Mouse (Mus musculus) gastrocnemius, postnatal 4 days (tissue): ENCODE measurements around the gene Rasgef1b. TPM values are rescaled to one million over a fixed set of nuclear protein-coding genes. Genes with fewer than 3 reads are reported as not detected.

ENCODE experiments used
- DNase-seq, 2 experiments: peaks; one replicate each; pipeline ENCODE4 v3.0.0; 2021 to 2022; ENCODE audit warnings: low spot score in 2 of 2, mixed read lengths in 2 of 2
- total RNA-seq, 2 experiments: library from RNA; stranded (reverse); gene quantifications; 2 replicates each; pipeline ENCODE4 v1.2.3; 2021

The Rasgef1b gene
- total RNA-seq, 2 experiments from 2014 or later, result 3.2 to 3.6 TPM

DNA sequence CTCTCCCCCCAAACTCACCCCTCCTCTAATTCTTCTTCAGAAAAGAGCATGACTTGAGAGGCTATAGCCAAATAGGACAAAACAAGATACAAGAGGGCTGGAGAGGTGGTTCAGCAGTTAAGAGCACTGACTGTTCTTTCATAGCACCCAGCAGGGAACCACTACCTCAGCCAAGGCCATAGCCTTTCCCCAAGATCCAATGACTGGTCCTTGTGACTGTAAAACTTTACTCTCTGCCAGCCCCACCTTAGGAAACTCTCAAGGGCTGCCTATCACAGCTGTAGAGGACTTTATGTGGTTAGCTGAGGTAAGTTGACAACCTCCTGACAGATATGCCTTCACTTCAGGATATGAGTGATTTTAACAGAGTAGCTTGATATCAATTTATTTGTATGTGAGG, 258.3 kb downstream of the Rasgef1b start:
- DNase-seq, result no peak

DNA sequence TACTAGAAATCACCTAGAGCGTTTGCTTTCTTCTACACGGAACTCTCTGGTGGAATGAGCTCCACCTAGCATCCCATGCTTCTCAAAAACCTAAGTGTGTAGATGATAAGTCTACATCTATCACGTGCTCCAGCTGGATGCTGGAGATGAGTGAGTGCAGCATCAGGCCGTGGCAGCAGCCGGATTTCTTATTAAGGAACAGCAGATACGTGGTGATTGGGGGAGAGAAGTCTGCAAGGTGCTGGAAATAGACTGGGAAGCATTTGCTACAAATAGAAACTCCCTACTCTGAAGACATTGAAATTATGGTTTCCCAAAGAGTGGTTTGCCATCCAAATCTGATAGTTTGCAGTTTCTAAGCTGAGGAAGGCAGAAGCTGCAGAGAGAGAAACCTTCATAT, 269.9 kb downstream of the Rasgef1b start:
- no peak for DNase-seq

DNA sequence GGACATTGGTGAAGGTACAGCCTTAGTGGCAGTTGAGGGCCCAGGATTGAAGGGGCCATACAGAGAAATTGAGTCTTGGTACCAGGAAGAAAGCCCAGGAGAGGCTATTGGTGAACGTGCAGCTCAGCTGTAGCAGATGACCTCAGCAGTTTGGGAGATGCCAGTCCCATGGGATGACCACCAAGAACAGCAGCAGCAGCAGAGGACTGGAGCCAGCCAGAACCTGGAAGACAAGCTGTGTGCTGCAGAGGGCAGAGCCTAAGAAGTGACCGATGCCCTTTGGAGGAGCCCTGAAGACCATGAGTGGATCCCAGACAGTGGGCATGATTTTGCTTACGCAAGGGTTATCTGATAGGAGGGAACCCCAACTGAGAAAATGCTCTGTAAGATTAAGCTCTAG, 271.6 kb downstream of the Rasgef1b start:
- DNase-seq, result no peak

DNA sequence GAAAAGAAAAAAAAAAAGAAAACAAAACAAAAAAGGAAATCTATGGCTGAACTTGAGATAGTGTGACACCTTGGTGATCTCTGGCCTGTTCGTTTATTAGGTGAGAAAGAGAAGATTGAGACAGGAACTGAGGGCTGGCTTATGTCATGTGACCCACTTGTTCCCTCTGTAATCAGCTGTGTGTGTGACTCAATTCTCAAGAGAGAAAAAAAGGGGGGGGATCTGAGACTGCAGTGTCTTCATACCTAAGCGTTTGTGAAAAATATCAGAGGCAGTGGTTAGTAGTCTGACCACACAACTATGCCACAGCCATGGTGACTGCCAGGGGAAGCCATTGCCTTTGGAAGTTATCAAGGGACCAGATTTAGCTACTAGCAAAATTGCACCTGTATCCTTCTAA, 276.9 kb downstream of the Rasgef1b start:
- no peak for DNase-seq

DNA sequence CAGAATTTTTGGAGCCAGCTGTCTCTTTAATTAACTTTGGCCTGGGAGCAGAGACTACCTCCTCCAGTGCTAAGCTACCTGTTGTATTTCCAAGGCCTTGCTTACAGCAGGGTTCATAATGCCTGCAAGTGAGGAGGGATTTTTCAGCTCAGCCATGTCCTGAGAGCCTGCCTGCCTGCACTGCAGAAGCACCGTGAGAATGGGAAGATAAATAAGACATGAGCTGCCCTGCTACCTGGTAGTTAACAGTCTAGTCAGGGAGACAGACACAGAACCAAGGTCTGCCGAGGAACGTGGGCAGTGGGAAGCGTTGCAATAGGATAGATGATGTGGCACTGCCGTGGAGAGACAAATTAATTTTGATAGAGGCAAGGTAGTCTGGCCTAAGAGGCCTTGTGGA, 277.4 kb downstream of the Rasgef1b start:
- DNase-seq, result no peak

DNA sequence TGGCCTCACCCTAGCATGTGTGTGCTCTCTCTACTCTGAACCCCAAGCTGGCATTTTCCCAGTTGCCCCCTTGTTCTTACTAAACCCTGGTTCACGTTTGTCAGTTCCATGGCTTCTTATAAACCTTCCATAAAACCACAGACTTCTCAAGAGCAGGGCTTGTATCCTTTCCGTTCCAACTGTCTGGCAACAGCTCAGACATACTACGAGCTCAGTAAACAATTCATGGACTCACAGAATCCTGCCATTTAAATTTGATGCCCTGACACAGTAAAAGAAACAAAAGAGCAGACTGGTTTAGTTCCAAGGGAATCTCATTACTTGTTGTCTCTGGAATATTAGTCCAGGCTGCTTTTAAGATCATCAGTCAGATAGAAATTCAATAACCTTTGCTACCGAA, 277.9 kb downstream of the Rasgef1b start:
- DNase-seq, result no peak

DNA sequence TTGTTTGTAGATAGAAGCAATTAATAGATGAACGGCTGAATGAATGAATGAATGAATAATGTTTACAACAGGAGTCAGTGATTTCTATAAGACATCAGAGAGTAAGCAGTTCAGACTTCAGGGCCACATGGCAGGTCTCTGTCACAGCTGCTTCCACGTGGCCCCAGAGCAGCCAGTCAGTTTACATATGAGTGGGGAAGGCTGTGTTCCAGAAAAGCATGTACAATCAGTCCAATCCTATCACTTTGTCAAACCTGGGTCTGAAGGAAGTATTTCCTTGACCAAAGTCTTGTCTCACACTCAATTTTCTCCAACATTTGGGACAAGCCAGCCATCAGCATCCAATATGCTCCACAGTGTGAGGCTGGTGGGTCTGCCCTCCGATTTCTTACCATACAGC, 278.4 kb downstream of the Rasgef1b start:
- no peak for DNase-seq

DNA sequence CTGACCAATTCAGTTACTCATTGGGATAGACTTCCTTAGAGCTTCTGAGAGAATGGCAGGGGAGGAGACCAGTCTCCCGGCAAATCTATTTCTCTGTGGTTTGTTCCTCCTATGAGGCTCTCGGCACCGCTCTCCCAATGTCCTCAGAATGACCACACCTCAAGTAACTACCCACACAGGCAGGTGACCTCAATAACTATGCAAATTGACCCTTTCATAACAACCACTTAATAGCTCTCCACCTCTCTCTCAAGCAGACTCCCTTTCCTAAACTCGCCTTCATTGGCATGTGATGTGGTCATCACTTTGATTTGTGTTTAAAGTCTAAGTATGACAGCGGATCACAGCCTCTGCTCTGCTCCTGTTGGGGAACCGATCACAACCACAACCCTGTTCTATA, 281.4 kb downstream of the Rasgef1b start:
- no peak for DNase-seq

DNA sequence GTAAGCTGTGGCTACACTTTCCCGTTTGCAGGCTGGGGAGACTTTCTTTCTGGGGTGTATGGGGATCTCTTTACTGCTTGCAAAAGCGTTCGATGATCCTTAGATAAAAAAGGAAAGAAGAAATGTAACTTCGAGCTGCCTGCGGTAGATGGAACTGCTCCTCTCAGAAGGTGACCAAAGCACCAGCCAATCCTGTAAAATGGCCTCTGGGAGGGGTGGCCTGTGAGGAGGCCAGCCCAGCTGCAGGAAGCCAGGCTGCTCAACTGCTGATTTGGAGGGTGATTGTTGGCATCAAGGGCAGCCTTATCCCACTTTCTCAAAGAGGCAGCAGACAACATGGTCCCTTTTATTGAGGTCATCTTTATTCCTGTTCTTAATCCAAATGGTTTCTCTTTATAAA, 283.6 kb downstream of the Rasgef1b start:
- DNase-seq, result no peak

DNA sequence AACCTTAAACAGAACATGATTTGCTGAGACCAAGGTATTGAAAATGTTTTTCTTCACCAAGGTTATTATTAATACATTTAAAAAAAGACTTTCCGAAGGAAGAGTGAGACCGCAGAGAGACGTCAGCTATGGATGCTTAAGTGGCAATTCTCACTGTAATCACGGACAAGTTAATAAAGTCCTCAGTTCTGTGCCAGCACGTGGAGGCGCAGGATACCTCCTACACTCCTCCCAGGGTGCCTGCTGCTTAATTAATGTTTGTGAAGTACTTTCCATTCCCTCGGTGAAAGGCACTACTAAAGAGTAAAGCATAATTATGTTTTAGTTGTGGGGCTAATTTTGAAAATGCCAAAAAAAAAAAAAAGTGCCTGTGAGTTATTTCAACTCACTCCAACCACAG, 284.1 kb downstream of the Rasgef1b start:
- no peak for DNase-seq

DNA sequence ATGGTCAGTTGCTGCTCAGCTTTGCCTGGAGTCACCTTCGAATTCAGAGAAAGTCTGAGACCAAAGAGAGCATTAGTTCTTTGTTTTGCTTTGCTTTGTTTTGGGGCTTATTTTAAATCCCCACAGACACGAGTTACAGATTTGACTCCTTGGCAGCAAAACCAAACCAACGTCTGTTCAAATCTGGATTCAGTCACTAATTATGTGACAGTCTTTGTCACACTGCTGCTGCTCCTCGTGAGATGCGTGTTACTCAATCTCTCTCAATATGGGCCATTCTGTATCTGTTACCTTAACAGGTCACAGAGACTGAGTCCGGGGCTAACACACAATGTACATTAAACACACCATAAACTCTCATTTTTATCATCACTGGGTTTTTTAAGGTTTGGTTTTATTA, 288.8 kb downstream of the Rasgef1b start:
- DNase-seq, result no peak

DNA sequence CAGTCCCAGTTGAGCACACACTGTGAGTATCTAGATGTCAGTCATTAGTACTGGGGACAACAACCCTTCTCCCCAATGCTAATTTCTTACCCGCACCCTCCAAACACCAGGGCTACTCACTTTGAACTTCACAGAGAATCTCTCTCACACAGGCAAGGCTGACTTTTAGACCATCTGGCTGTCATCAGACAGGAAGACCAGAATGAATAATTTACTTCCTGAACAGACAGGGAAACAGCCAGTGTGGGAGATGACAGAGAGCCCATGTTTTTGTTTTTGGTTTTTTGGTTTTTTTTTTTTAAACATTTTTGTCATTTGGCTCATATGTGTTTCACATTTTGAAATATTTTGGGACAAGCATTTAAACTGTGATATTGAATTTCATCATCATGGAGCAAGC, 290.3 kb downstream of the Rasgef1b start:
- DNase-seq, result no peak

DNA sequence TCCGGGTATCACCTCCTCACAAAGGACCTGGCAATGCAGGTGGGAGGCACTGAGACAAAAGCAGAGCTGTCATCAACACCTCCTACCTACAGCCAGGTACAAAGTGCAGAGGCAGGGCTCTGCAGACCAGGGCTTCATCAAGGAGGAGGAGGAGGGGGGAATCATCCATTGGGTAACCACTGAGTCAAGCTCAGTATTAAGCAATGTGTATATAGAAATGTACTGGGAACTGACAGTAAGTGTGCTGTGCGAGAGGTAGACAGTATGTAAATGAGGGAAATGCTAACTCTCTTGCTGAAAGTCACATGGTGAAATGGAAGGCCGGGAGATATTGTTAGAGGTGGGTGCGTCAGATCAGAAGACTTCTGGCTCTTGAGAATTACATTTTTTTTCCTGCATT, 294.6 kb downstream of the Rasgef1b start:
- no peak for DNase-seq

DNA sequence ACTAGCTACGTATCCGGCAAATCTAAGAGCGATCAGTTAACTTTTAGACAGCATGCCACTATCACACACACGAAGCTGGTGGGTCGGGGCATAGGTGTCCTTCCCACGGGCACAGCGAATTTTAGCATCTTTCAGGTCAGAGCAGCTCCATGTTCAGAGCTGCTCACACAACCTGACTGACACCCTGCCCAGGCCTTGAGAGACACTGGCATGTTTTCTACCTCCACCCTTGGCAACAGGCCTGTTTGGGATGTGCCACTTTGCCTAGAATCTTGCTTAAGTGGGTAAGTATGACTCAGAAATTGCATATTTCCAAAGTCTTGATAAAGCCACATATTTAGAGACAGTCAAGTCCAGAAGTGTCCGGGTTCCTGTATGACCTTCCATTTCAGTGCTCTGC, 296.4 kb downstream of the Rasgef1b start:
- no peak for DNase-seq

DNA sequence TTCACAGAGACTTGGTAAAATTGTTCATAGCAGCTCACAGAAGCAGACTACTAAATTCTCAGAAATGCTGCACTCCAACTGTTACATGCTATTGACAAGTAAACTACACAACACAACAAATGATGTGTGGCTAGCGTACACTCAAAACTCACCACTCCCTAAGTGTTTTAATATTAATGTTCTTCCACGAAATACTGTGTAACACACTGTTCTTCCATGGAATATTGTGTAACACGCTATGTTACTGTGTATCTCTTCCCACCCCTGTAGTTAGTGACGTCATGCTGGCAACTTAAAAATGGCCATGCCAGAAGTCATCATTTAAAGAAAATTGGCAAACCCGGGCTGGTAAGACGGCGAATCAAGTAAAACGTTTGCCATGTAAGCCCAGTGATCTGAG, 299.6 kb downstream of the Rasgef1b start:
- DNase-seq, result no peak

DNA sequence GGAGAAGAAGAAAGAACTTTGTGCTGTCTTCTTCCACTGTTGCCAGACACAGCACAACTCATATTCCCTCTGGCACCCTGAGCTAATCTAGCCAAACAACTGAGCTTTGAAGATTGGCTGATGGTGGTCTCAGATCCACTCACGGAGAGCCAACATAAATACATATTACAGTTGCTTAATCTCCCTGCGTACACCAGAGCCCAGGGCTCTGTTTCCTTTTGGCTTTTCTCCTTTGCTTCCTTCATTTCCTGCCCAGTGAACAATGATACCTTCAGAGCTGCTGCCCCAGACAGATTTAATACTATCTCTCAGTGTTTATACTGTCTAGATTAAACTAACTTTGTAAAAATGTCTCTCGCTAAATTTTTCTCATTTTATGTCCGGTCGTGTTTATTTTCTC, 300.2 kb downstream of the Rasgef1b start:
- DNase-seq, result no peak

DNA sequence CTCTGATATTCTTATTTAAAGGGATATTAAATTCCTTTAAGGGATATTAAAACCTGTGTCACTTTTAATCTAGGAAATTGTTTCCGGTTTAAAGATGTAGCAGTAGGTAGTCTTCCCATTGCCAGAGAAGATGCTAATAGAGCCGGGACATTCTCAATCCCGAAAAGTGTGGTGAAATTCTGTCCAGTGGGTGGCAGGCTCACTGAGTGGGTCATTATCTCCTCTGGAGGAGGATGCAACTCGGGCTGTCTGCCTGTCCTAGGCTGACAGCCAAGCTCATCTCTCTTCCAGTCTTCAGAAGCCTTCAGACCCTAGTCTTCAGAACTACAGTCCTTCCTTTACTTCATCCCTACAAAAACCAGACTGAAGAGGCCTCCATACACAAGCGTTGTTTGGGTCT, 305.6 kb downstream of the Rasgef1b start:
- DNase-seq, result no peak

DNA sequence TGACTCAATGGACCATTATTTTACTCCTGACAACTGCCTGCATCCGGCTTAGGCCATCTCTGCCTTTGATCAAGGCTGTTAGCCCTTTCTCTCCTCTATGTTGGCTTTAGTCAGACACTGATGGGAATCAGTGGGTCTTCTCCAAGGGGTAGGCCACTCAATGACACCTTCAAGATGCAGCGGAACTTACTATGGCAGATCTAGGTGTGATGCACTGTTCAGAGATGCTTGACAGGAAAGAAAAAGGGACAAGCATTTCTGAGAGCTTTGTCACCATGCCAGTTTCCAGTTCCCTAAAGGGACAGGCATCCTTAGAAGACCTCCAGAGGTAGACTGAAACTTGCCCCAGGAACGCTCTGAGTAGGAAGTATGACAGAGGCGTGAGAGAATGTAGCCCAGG, 306.0 kb downstream of the Rasgef1b start:
- no peak for DNase-seq

DNA sequence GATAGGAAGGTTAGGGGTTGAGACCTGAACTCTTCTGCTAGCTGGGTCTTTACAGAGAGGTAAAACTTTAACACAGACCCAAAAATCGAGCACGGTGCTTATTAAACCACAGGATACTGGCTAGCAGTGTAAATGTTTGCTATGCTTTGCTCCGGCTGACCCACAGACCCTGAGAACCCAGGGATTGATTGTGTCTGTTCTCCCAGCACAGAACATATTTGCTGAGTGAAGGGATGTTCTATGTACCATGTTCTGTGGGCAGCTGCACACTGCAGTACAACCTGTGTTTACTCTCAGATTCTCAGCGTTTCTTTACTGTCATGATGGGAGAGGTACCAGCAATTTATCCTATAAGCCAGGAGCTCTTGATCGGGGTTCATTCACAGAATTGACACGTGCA, 306.8 kb downstream of the Rasgef1b start:
- DNase-seq, result no peak

DNA sequence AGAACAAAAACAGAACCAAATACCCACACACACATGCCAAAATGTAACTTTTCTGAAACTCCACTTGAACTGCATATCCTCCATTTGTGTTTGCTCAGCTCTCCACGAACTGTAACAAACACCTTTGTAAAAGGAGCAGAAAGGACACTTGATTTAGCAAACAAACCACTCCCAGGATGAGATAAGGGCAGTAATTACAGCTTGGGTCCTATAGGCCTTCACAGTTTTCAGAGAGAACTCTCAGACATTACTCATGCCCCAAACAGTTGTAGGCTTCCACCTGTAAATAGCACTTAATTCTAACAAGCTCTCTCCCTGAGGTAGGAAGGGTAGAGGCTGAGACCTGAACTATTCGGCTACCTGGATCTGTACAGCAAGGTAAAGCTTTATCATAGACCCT, 309.0 kb downstream of the Rasgef1b start:
- DNase-seq, result no peak

DNA sequence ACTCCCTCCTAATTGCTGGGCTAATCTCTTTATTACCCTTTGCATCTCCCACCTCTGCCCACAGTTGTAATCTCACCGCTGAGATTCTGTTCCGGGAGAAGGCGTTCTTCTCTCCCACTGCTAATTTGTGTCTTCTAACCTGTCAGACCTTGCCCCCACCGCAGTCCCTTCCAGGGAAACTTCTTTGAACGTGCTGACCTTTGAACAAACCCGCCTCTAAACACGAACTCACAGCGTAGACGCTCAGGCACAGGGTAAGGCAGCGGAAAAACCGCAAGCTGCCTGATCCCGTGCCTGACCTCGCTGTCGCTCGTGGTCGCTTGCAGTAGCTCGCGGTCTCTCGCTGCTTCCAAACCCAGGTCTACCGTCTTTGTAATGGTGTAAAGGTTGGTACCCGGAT, 312.0 kb downstream of the Rasgef1b start:
- no peak for DNase-seq

DNA sequence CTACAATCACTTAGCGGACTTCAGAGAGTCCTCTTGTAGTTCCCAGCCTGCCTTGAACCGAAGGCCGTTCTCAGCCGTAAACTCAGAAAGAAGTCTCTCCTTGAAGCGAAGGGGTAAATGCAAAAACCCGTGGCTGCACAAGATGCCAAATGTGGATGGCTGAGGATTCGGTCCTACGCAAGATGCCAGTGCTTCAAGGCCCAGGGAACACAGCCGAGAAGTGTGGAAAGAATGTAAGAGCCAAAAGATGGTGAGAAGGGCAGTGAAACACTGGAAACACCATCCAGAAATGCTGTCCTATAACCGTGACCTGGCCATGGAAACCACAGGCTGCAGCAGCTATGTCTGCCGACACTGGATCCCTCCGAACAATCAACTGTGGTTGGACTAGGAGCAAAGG, 313.2 kb downstream of the Rasgef1b start:
- no peak for DNase-seq

DNA sequence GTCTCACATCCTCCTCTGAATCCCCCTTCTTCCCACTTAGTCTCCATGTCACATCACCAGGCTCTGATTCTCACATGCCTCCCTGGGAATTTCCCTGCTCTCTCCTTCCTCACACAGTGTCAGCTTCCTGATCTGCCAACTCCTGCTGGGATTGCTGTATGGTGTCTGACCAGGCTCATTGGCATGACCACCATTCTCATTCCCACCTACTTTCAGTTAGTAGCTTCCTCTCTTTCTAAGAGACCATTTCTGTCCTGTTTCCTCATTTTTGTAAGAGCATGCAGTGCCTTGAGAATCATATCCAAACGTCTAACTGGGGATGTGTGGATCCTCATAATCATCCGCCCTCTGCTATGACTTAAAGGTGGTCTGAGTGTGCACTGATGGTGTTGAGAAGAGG, 313.8 kb downstream of the Rasgef1b start:
- no peak for DNase-seq

DNA sequence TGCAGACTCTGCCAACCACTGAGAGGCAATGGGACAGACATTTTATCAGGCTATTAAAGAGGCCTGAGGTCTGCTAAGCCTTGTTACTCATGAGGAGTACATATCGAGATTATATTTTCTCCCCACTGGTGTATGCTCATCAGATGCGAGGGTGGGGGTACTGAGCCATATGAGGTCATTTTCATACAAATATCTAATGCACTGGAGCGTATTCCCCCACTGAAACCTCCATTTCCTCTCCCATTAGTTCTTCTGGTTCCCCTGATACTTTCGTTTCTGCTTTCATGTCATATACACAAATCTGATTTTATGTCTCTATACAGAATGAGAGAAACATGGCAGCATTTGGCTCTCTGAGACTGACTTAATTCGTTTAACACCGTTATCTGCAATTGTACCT, 314.6 kb downstream of the Rasgef1b start:
- no peak for DNase-seq

DNA sequence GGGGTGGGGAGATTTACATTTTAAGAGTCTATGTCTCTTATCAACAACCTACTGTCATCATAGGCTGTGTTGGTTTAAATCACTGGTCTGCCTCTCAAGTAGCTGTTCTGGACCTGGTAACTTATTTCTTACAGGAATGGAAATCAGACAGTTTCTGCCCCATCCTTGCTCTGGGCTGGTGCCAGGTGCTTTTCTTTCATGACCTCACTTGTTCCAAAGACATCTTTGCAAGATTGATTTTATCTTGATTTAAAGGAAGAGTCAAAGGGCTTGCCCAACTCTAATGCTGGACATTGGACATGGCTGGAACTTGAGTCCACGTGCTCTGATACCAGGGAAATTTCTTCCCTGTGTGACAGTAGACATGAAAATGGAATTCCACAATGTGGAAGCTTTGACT, 315.0 kb downstream of the Rasgef1b start:
- no peak for DNase-seq
